Comparison of ENCODE assay signal across 7 mouse cellular contexts in the genomic region with DNA sequence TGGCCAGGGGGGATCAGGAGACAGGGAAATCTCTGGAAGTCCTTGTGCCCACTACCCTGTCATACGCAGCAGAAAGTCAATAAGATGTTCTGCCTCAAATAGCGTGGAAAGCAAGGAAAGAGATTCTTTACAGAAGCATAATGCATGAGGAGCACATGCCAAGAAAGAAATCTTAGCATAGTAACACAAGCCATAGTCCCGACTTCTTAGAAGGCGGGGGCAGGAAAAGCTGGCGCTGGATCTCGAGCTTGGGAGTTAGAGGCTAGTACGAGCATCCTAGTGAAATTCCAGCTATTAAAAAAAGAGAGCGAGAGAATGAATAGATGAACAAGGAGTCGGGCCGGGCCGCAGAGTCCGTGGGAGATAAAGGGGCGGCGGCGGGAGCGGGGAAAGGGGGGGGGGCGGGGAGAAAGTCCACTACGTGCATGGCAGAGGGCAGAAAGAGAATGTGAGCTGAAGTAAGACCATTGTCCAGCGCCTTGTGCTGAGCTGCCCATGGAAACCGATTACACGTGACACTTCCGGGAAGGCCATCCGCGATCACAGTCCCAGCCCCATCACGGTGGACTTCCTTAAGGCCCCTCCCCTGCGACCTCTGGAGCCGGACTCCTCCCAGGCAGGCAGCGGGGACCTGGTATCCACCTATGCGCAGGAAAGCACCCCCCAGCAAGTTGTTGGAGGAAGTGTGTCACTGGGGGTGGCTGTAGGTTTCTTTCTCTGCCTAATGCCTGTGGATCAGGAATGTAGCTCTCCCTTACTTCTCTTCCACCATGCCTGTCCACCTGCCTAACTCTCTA. TPM values are rescaled to one million over a fixed set of nuclear protein-coding genes. Genes with fewer than 3 reads are reported as not detected.
DNase-seq lines count a peak whose midpoint lies in the region; ATAC-seq and TF ChIP-seq lines count a peak whose summit lies in the region.

No protein-coding gene starts in this region.

- ATAC-seq in megakaryocyte, adult 5-6 weeks (ENCODE audit: poor library complexity, severe bottlenecking), result peak; percentile 30
- peak; percentile 72; the same call in 1 of the 2 replicates for ATAC-seq in stomach, embryonic 14.5 days (ENCODE audit: insufficient number of reproducible peaks, insufficient read depth, low FRiP score, low read depth)

- DNase-seq in MEL (ENCODE audit: low read depth, low spot score), result peak; percentile 57
- DNase-seq in heart, postnatal 36 days, result peak; percentile 62 to 64
- peak; percentile 43 to 84 for DNase-seq in left cerebral cortex, postnatal 25 days (ENCODE audit: low spot score in 2 of 2)

- peak overlapping the region; percentile 61 for H3K4me2 ChIP-seq in stomach, embryonic 14.5 days (replicated peaks; ENCODE audit: low read depth, low read length)

- H3K4me1 ChIP-seq in E14TG2a.4 (replicated peaks; ENCODE audit: low read depth, low read length) (peaks cover 43% of the 10 kb centered on the region), MEL (ENCODE audit: control insufficient read depth in 1 of 2, insufficient read depth in 2 of 2, low read length in 2 of 2) (peaks cover 4 to 37% of the 10 kb centered on the region in 2 experiments)
- H3K4me1 ChIP-seq in embryonic fibroblast, embryonic 13.5 days (ENCODE audit: control insufficient read depth, insufficient read depth, low read length), result peaks cover 10% of the 10 kb centered on the region
- peaks cover 16% of the 10 kb centered on the region; the same call in 1 of the 2 replicates for H3K4me1 ChIP-seq in stomach, embryonic 14.5 days (ENCODE audit: control insufficient read depth, insufficient read depth, low read length)

- H3K79me2 ChIP-seq in MEL (ENCODE audit: control insufficient read depth, insufficient read depth, low read length, poor library complexity), result no peaks in the 10 kb centered on the region

- no peaks in the 10 kb centered on the region for H3K36me3 ChIP-seq in E14TG2a.4 (ENCODE audit: insufficient read depth, low read length)
- peaks cover 0 to 14% of the 10 kb centered on the region in 2 experiments; a peak in 2 of 4 replicates for H3K36me3 ChIP-seq in MEL (ENCODE audit: control insufficient read depth in 1 of 2, insufficient read depth in 2 of 2, low read length in 2 of 2)
- H3K36me3 ChIP-seq in stomach, embryonic 14.5 days (ENCODE audit: control insufficient read depth, insufficient read depth, low read length), result no peaks in the 10 kb centered on the region

- no peak for TF ChIP-seq POLR2A in MEL (IDR thresholded peaks at IDR 0.05; ENCODE audit: control insufficient read depth in 1 of 2, insufficient read depth in 1 of 2, low read depth in 1 of 2, low read length in 2 of 2, poor library complexity in 1 of 2)
- TF ChIP-seq POLR2A in embryonic fibroblast, embryonic 13.5 days (IDR thresholded peaks at IDR 0.05; ENCODE audit: low read depth, low read length), result peak; percentile 36; the same call in 1 of the 2 replicates

- H3K27ac ChIP-seq in MEL (ENCODE audit: control insufficient read depth, low read depth, low read length), result peak overlapping the region; percentile 14; the same call in 1 of the 2 replicates
- no peak overlapping the region for H3K27ac ChIP-seq in embryonic fibroblast, embryonic 13.5 days (ENCODE audit: insufficient read depth, low read length)
- 0 out of 2 replicates have a peak overlapping the region, but pooled peaks have one; percentile 33 for H3K27ac ChIP-seq in stomach, embryonic 14.5 days (ENCODE audit: low read length)

- H3K9me3 ChIP-seq in E14TG2a.4 (ENCODE audit: low read length) (no peaks in the 10 kb centered on the region), MEL (replicated peaks; ENCODE audit: insufficient read depth, low read length) (no peaks in the 10 kb centered on the region)
- H3K9me3 ChIP-seq in stomach, embryonic 14.5 days (ENCODE audit: control insufficient read depth, low read depth, low read length), result no peaks in the 10 kb centered on the region

- 13% methylated on average over 28 of the region's 29 CpGs for WGBS in stomach, embryonic 14.5 days

- TF ChIP-seq RAD21 in MEL (IDR thresholded peaks at IDR 0.05; ENCODE audit: low read depth, low read length), result no peak

- peaks cover 16% of the 10 kb centered on the region for H3K27me3 ChIP-seq in E14TG2a.4 (ENCODE audit: insufficient read depth, low read length)
- no peaks in the 10 kb centered on the region for H3K27me3 ChIP-seq in MEL (ENCODE audit: control insufficient read depth in 1 of 2, insufficient read depth in 2 of 2, low read length in 2 of 2)
- H3K27me3 ChIP-seq in stomach, embryonic 14.5 days (ENCODE audit: control insufficient read depth, insufficient read depth, low read length), result no peaks in the 10 kb centered on the region

- TF ChIP-seq EP300 in MEL (IDR thresholded peaks at IDR 0.05; ENCODE audit: low read depth in 1 of 2, low read length in 2 of 2), result no peak

- H3K4me3 ChIP-seq in E14TG2a.4 (replicated peaks; ENCODE audit: low read length), result peak overlapping the region; percentile 61
- H3K4me3 ChIP-seq in MEL (ENCODE audit: control insufficient read depth in 1 of 2, insufficient read depth in 1 of 2, low read depth in 2 of 2, low read length in 2 of 2), result peak overlapping the region; percentile 58 to 69
- H3K4me3 ChIP-seq in embryonic fibroblast, embryonic 13.5 days (ENCODE audit: insufficient read depth, low read length), result no peak overlapping the region
- H3K4me3 ChIP-seq in stomach, embryonic 14.5 days (ENCODE audit: low read depth, low read length), result peak overlapping the region; percentile 18

- TF ChIP-seq CTCF in E14TG2a.4 (conservative IDR thresholded peaks at IDR 0.05; ENCODE audit: low read length), result no peak
- no peak for TF ChIP-seq CTCF in MEL (IDR thresholded peaks at IDR 0.05 in 2 of 3, conservative IDR thresholded peaks at IDR 0.05 in 1 of 3; ENCODE audit: control insufficient read depth in 1 of 3, insufficient read depth in 1 of 3, low read depth in 2 of 3, low read length in 3 of 3, poor library complexity in 1 of 3, severe bottlenecking in 1 of 3)
- no peak for TF ChIP-seq CTCF in embryonic fibroblast, embryonic 13.5 days (IDR thresholded peaks at IDR 0.05; ENCODE audit: borderline replicate concordance, insufficient read depth, low read length)

- intact Hi-C loops in heart, postnatal 36 days (cut with DNase I), result no loop called here
- intact Hi-C loops in left cerebral cortex, postnatal 25 days (cut with DNase I), result no loop called here

- peak overlapping the region; percentile 58 for H3K9ac ChIP-seq in MEL (ENCODE audit: control insufficient read depth, low read depth, low read length, poor library complexity, severe bottlenecking)
- peak overlapping the region; percentile 30; the same call in 1 of the 2 replicates for H3K9ac ChIP-seq in stomach, embryonic 14.5 days (replicated peaks; ENCODE audit: low read depth, low read length)

TF ChIP-seq in MEL, 35 proteins besides CTCF, POLR2A, EP300 and RAD21 (continues in another document):
- TF ChIP-seq SIN3A (IDR thresholded peaks at IDR 0.05; ENCODE audit: low read length) (no peak), RCOR1 (IDR thresholded peaks at IDR 0.05; ENCODE audit: low read depth, low read length) (no peak), MYB (IDR thresholded peaks at IDR 0.05; ENCODE audit: low read depth, low read length) (no peak), TAL1 (IDR thresholded peaks at IDR 0.05; ENCODE audit: low read length) (no peak), ELF1 (IDR thresholded peaks at IDR 0.05; ENCODE audit: low read depth, low read length) (peak; percentile 33; the same call in 1 of the 2 replicates), HCFC1 (IDR thresholded peaks at IDR 0.05; ENCODE audit: low read depth, low read length) (0 out of 2 replicates have a peak, but pooled peaks have one; percentile 41), BHLHE40 (IDR thresholded peaks at IDR 0.05; ENCODE audit: borderline replicate concordance, low read depth, low read length) (0 out of 2 replicates have a peak, but pooled peaks have one; percentile 8), MEF2A (IDR thresholded peaks at IDR 0.05; ENCODE audit: extremely low read depth, insufficient replicate concordance, low read depth, low read length, poor library complexity, severe bottlenecking) (no peak), KAT2A (conservative IDR thresholded peaks at IDR 0.05; ENCODE audit: low read depth, low read length) (no peak), MXI1 (IDR thresholded peaks at IDR 0.05; ENCODE audit: low read depth, low read length) (no peak; the same call in 1 of the 2 replicates), CHD2 (IDR thresholded peaks at IDR 0.05; ENCODE audit: low read length) (no peak), POLR2AphosphoS5 (IDR thresholded peaks at IDR 0.05; ENCODE audit: borderline replicate concordance, low read depth, low read length) (no peak), ZMIZ1 (IDR thresholded peaks at IDR 0.05; ENCODE audit: low read depth, low read length) (no peak), MAX (IDR thresholded peaks at IDR 0.05; ENCODE audit: low read length) (peak; percentile 12; the same call in 1 of the 2 replicates), ETS1 (IDR thresholded peaks at IDR 0.05; ENCODE audit: low read depth, low read length) (0 out of 2 replicates have a peak, but pooled peaks have one; percentile 12), MAFK (IDR thresholded peaks at IDR 0.05; ENCODE audit: borderline replicate concordance, low read depth, low read length) (no peak), NRF1 (IDR thresholded peaks at IDR 0.05; ENCODE audit: insufficient read depth, low read depth, low read length, poor library complexity, severe bottlenecking) (no peak), ZKSCAN1 (IDR thresholded peaks at IDR 0.05; ENCODE audit: low read depth, low read length) (no peak)

RNA-seq across cellular contexts. Expression of gene Cdc42, which starts 12.6 kb away (rescaled TPM):
- 173 and 174 TPM in 2 replicates for total RNA-seq in MEL (2012; rRNA removed)
- 100 to 1,000 TPM; 117 to 203 TPM for polyA plus RNA-seq in MEL (2012; ENCODE audit: insufficient read depth in 1 of 2, insufficient read length in 2 of 2, low read depth in 1 of 2, low replicate concordance in 2 of 2, missing spikeins in 1 of 2)
- 576 and 580 TPM in 2 replicates for polyA plus RNA-seq in embryonic fibroblast, embryonic 13.5 days (2011; ENCODE audit: insufficient read length, low read depth, missing spikeins)
- total RNA-seq in heart, postnatal 36 days (2021), result 100 to 1,000 TPM; 156 to 160 TPM
- total RNA-seq in left cerebral cortex, postnatal 25 days (2021), result 100 to 1,000 TPM; 352 to 369 TPM
- total RNA-seq in megakaryocyte, adult 5-6 weeks (2015), result 1,134 and 1,141 TPM in 2 replicates
- 1,082 and 1,090 TPM in 2 replicates for total RNA-seq in megakaryocyte, adult 5-6 weeks (2017)
- 707 and 719 TPM in 2 replicates for polyA plus RNA-seq in stomach, embryonic 14.5 days (2014; fragmentation: Nextera tagmentation; extraction: Ambion mirVana)

RNA-seq across cellular contexts. Expression of gene Cela3a, which starts 39.4 kb away (rescaled TPM):
- not detected in 2 replicates for total RNA-seq in MEL (2012; rRNA removed)
- not detected for polyA plus RNA-seq in MEL (2012; ENCODE audit: insufficient read depth in 1 of 2, insufficient read length in 2 of 2, low read depth in 1 of 2, low replicate concordance in 2 of 2, missing spikeins in 1 of 2)
- not detected in 2 replicates for polyA plus RNA-seq in embryonic fibroblast, embryonic 13.5 days (2011; ENCODE audit: insufficient read length, low read depth, missing spikeins)
- total RNA-seq in heart, postnatal 36 days (2021), result not detected
- total RNA-seq in left cerebral cortex, postnatal 25 days (2021), result not detected
- not detected in 2 replicates for total RNA-seq in megakaryocyte, adult 5-6 weeks (2015)
- not detected in 2 replicates for total RNA-seq in megakaryocyte, adult 5-6 weeks (2017)
- not detected in 2 replicates for polyA plus RNA-seq in stomach, embryonic 14.5 days (2014; fragmentation: Nextera tagmentation; extraction: Ambion mirVana)
